ENCODE assay signal across 10 mouse cellular contexts in the genomic region with DNA sequence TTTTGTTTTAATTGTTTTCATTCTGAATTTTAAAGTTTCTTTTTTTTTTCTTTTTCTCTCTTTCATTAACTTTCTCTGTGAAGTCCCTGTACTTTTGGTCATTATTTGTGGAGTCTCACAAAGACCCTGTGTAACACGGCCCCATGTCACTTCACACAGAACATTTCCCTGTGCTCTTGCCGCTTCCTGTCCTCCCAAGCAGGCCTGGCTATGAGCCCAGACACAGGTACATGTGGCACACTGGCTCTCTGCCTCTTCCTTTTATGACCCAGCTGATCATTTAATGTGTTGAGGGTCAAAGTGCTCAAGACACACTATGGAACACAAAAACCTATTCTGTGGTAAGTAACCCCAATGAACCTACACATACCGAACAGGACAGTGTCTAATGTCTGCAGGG.
DNase-seq lines count a peak whose midpoint lies in the region; ATAC-seq lines count a peak whose summit lies in the region.
"Had no signal": no experiment of that assay in that cellular context is flagged by ENCODE, and none has a peak within 500 bp of the region (broad histone marks: within the 10 kb centered on the region; RNA-seq: fewer than 3 reads in every experiment).

No protein-coding gene starts in this region.

- no peaks in the 10 kb centered on the region for H3K27me3 ChIP-seq in forebrain, embryonic 12.5 days
- H3K27me3 ChIP-seq: liver, embryonic 12.5 days had no signal

- WGBS in forebrain, embryonic 12.5 days = 68% methylated on average over 3 of the region's 3 CpGs

- H3K36me3 ChIP-seq in forebrain, embryonic 12.5 days (replicated peaks) = no peaks in the 10 kb centered on the region
- H3K36me3 ChIP-seq: liver, embryonic 12.5 days had no signal

- H3K9me3 ChIP-seq in forebrain, embryonic 12.5 days = no peaks in the 10 kb centered on the region
- H3K9me3 ChIP-seq: liver, embryonic 12.5 days had no signal

- H3K4me3 ChIP-seq in forebrain, embryonic 12.5 days (replicated peaks) = no peak overlapping the region
- H3K4me3 ChIP-seq: liver, embryonic 12.5 days had no signal

- DNase-seq in cerebellum, postnatal 10 days = peak; percentile 81 to 85
- DNase-seq in cerebellum, adult 11 months = no peak
- DNase-seq in urinary bladder, postnatal 14 days (ENCODE audit: low spot score) = peak; percentile 12
- DNase-seq in urinary bladder, adult 2 months (ENCODE audit: low spot score) = no peak
- peak; percentile 15 for DNase-seq in kidney, adult 18-20 months
- DNase-seq in gastrocnemius, postnatal 4 days (ENCODE audit: low spot score in 2 of 2) = no peak
- DNase-seq in frontal cortex, postnatal 10 days (ENCODE audit: low spot score in 2 of 2) = no peak

- H3K27ac ChIP-seq in forebrain, embryonic 12.5 days = no peak overlapping the region
- H3K27ac ChIP-seq: liver, embryonic 12.5 days had no signal

- ATAC-seq in forebrain, embryonic 12.5 days (ENCODE audit: low FRiP score) = no peak
- ATAC-seq: hindbrain, embryonic 16.5 days; liver, embryonic 12.5 days had no signal

- H3K4me2 ChIP-seq in forebrain, embryonic 12.5 days = no peak overlapping the region
- H3K4me2 ChIP-seq: liver, embryonic 12.5 days had no signal

- H3K4me1 ChIP-seq in forebrain, embryonic 12.5 days = peaks cover 6% of the 10 kb centered on the region; the same call in 1 of the 2 replicates
- H3K4me1 ChIP-seq: liver, embryonic 12.5 days had no signal

- H3K9ac ChIP-seq in forebrain, embryonic 12.5 days = no peak overlapping the region
- H3K9ac ChIP-seq: liver, embryonic 12.5 days had no signal

Comparison
In these comparisons a context has a peak if more than half of its experiments do, and no peak if none do; other contexts are left out.
1. DNase-seq: peak in cerebellum, postnatal 10 days (2 of 2), urinary bladder, postnatal 14 days (single experiment) and kidney, adult 18-20 months (single experiment); none in cerebellum, adult 11 months (single experiment), urinary bladder, adult 2 months (single experiment), gastrocnemius, postnatal 4 days (0 of 2) and frontal cortex, postnatal 10 days (0 of 2).